Mouse (Mus musculus): ENCODE results near the gene Sipa1l1. TPM values are rescaled to one million over a fixed set of nuclear protein-coding genes. Genes with fewer than 3 reads are reported as not detected.

Sipa1l1 gene
- polyA plus RNA-seq, 1 experiment from 2014 or later, result 48.5 TPM

GRCm38 (mm10) chr12:82148328-82148930 lies 20.7 kb upstream of the Sipa1l1 start:
- ATAC-seq (replicated peaks; ENCODE audit: low FRiP score), result no peak
- 0 out of 2 replicates have a peak overlapping the region, but pooled peaks have one; percentile 6 for H3K27ac ChIP-seq (ENCODE audit: low read depth, low read length)
- 57% methylated on average over 8 of the region's 8 CpGs for WGBS
- H3K9ac ChIP-seq (ENCODE audit: low read length), result no peak overlapping the region
- no peak overlapping the region for H3K4me2 ChIP-seq (ENCODE audit: low read depth, low read length, severe bottlenecking)
- peaks cover 18% of the 10 kb centered on the region for H3K4me1 ChIP-seq (replicated peaks; ENCODE audit: control insufficient read depth, insufficient read depth, low read length)
- H3K9me3 ChIP-seq (ENCODE audit: control insufficient read depth, low read length), result no peaks in the 10 kb centered on the region
- no peak overlapping the region for H3K4me3 ChIP-seq (ENCODE audit: low read depth, low read length)
- H3K36me3 ChIP-seq (ENCODE audit: control insufficient read depth, insufficient read depth, low read length), result no peaks in the 10 kb centered on the region
- no peak for DNase-seq (ENCODE audit: low spot score)
- H3K27me3 ChIP-seq (ENCODE audit: control insufficient read depth, insufficient read depth, low read length), result no peaks in the 10 kb centered on the region

- ATAC-seq (replicated peaks; ENCODE audit: low FRiP score), result no peak
- Histone ChIP-seq H3K9ac (ENCODE audit: low read length) (no peak overlapping the region), H3K27ac (ENCODE audit: low read depth, low read length) (no peak overlapping the region), H3K4me1 (replicated peaks; ENCODE audit: control insufficient read depth, insufficient read depth, low read length) (peaks cover 16% of the 10 kb centered on the region), H3K9me3 (ENCODE audit: control insufficient read depth, low read length) (no peaks in the 10 kb centered on the region), H3K36me3 (ENCODE audit: control insufficient read depth, insufficient read depth, low read length) (no peaks in the 10 kb centered on the region), H3K27me3 (ENCODE audit: control insufficient read depth, insufficient read depth, low read length) (no peaks in the 10 kb centered on the region), H3K4me3 (ENCODE audit: low read depth, low read length) (no peak overlapping the region), H3K4me2 (ENCODE audit: low read depth, low read length, severe bottlenecking) (no peak overlapping the region)
- DNase-seq (ENCODE audit: low spot score), result no peak
- WGBS, result 91% methylated on average over 2 of the region's 2 CpGs
Observed at GRCm38 (mm10) chr12:82151019-82151418, 18.1 kb upstream of the Sipa1l1 start.

GRCm38 (mm10) chr12:82154527-82154926 lies 14.6 kb upstream of the Sipa1l1 start:
- no peaks in the 10 kb centered on the region for H3K4me1 ChIP-seq (replicated peaks; ENCODE audit: control insufficient read depth, insufficient read depth, low read length)
- DNase-seq (ENCODE audit: low spot score) (no peak), ATAC-seq (replicated peaks; ENCODE audit: low FRiP score) (no peak)
- H3K4me2 ChIP-seq (ENCODE audit: low read depth, low read length, severe bottlenecking), result no peak overlapping the region
- H3K27me3 ChIP-seq (ENCODE audit: control insufficient read depth, insufficient read depth, low read length), result no peaks in the 10 kb centered on the region
- 91% methylated on average over 4 of the region's 4 CpGs for WGBS
- no peak overlapping the region for H3K9ac ChIP-seq (ENCODE audit: low read length)
- H3K9me3 ChIP-seq (ENCODE audit: control insufficient read depth, low read length), result no peaks in the 10 kb centered on the region
- H3K4me3 ChIP-seq (ENCODE audit: low read depth, low read length), result no peak overlapping the region
- no peak overlapping the region for H3K27ac ChIP-seq (ENCODE audit: low read depth, low read length)
- no peaks in the 10 kb centered on the region for H3K36me3 ChIP-seq (ENCODE audit: control insufficient read depth, insufficient read depth, low read length)

- Histone ChIP-seq H3K36me3 (ENCODE audit: control insufficient read depth, insufficient read depth, low read length) (no peaks in the 10 kb centered on the region), H3K27me3 (ENCODE audit: control insufficient read depth, insufficient read depth, low read length) (no peaks in the 10 kb centered on the region), H3K4me3 (ENCODE audit: low read depth, low read length) (no peak overlapping the region), H3K9ac (ENCODE audit: low read length) (no peak overlapping the region), H3K9me3 (ENCODE audit: control insufficient read depth, low read length) (no peaks in the 10 kb centered on the region), H3K27ac (ENCODE audit: low read depth, low read length) (no peak overlapping the region), H3K4me1 (replicated peaks; ENCODE audit: control insufficient read depth, insufficient read depth, low read length) (no peaks in the 10 kb centered on the region), H3K4me2 (ENCODE audit: low read depth, low read length, severe bottlenecking) (no peak overlapping the region)
- WGBS, result 94% methylated on average over 16 of the region's 16 CpGs
- ATAC-seq (replicated peaks; ENCODE audit: low FRiP score) (no peak), DNase-seq (ENCODE audit: low spot score) (no peak)
Observed at GRCm38 (mm10) chr12:82158516-82158915, 10.6 kb upstream of the Sipa1l1 start.

GRCm38 (mm10) chr12:82159372-82159771 lies 9.7 kb upstream of the Sipa1l1 start:
- no peak overlapping the region for H3K9ac ChIP-seq (ENCODE audit: low read length)
- DNase-seq (ENCODE audit: low spot score) (no peak), ATAC-seq (replicated peaks; ENCODE audit: low FRiP score) (no peak)
- WGBS, result 91% methylated on average over 3 of the region's 3 CpGs
- no peaks in the 10 kb centered on the region for H3K36me3 ChIP-seq (ENCODE audit: control insufficient read depth, insufficient read depth, low read length)
- H3K27ac ChIP-seq (ENCODE audit: low read depth, low read length), result no peak overlapping the region
- no peaks in the 10 kb centered on the region for H3K9me3 ChIP-seq (ENCODE audit: control insufficient read depth, low read length)
- H3K4me2 ChIP-seq (ENCODE audit: low read depth, low read length, severe bottlenecking), result no peak overlapping the region
- no peak overlapping the region for H3K4me3 ChIP-seq (ENCODE audit: low read depth, low read length)
- no peaks in the 10 kb centered on the region for H3K27me3 ChIP-seq (ENCODE audit: control insufficient read depth, insufficient read depth, low read length)
- no peaks in the 10 kb centered on the region for H3K4me1 ChIP-seq (replicated peaks; ENCODE audit: control insufficient read depth, insufficient read depth, low read length)

- 88% methylated on average over 4 of the region's 4 CpGs for WGBS
- H3K27me3 ChIP-seq (ENCODE audit: control insufficient read depth, insufficient read depth, low read length), result no peaks in the 10 kb centered on the region
- peak overlapping the region; percentile 44 for H3K9ac ChIP-seq (ENCODE audit: low read length)
- peaks cover 10% of the 10 kb centered on the region; the same call in 1 of the 2 replicates for H3K4me1 ChIP-seq (replicated peaks; ENCODE audit: control insufficient read depth, insufficient read depth, low read length)
- no peak overlapping the region; the same call in 1 of the 2 replicates for H3K27ac ChIP-seq (ENCODE audit: low read depth, low read length)
- no peaks in the 10 kb centered on the region for H3K36me3 ChIP-seq (ENCODE audit: control insufficient read depth, insufficient read depth, low read length)
- no peak for DNase-seq (ENCODE audit: low spot score)
- no peak overlapping the region for H3K4me3 ChIP-seq (ENCODE audit: low read depth, low read length)
- H3K4me2 ChIP-seq (ENCODE audit: low read depth, low read length, severe bottlenecking), result peak overlapping the region; percentile 37; the same call in 1 of the 2 replicates
- ATAC-seq (replicated peaks; ENCODE audit: low FRiP score), result no peak
- no peaks in the 10 kb centered on the region for H3K9me3 ChIP-seq (ENCODE audit: control insufficient read depth, low read length)
Observed at GRCm38 (mm10) chr12:82165651-82166050, 3.5 kb upstream of the Sipa1l1 start.

GRCm38 (mm10) chr12:82166101-82166571 lies 3.0 kb upstream of the Sipa1l1 start:
- H3K27ac ChIP-seq (ENCODE audit: low read depth, low read length), result peak overlapping the region; percentile 41; the same call in 1 of the 2 replicates
- no peaks in the 10 kb centered on the region for H3K36me3 ChIP-seq (ENCODE audit: control insufficient read depth, insufficient read depth, low read length)
- H3K9me3 ChIP-seq (ENCODE audit: control insufficient read depth, low read length), result no peaks in the 10 kb centered on the region
- peak overlapping the region; percentile 44 for H3K9ac ChIP-seq (ENCODE audit: low read length)
- ATAC-seq (replicated peaks; ENCODE audit: low FRiP score) (peak; percentile 50), DNase-seq (ENCODE audit: low spot score) (peak; percentile 65)
- H3K4me3 ChIP-seq (ENCODE audit: low read depth, low read length), result peak overlapping the region; percentile 10; the same call in 1 of the 2 replicates
- H3K4me2 ChIP-seq (ENCODE audit: low read depth, low read length, severe bottlenecking), result peak overlapping the region; percentile 37
- H3K27me3 ChIP-seq (ENCODE audit: control insufficient read depth, insufficient read depth, low read length), result no peaks in the 10 kb centered on the region
- peaks cover 10% of the 10 kb centered on the region; the same call in 1 of the 2 replicates for H3K4me1 ChIP-seq (replicated peaks; ENCODE audit: control insufficient read depth, insufficient read depth, low read length)
- WGBS, result 20% methylated on average over 14 of the region's 14 CpGs

- Histone ChIP-seq H3K27me3 (ENCODE audit: control insufficient read depth, insufficient read depth, low read length) (no peaks in the 10 kb centered on the region), H3K4me1 (replicated peaks; ENCODE audit: control insufficient read depth, insufficient read depth, low read length) (peaks cover 13% of the 10 kb centered on the region; the same call in 1 of the 2 replicates), H3K9me3 (ENCODE audit: control insufficient read depth, low read length) (no peaks in the 10 kb centered on the region), H3K27ac (ENCODE audit: low read depth, low read length) (peak overlapping the region; percentile 95), H3K4me2 (ENCODE audit: low read depth, low read length, severe bottlenecking) (peak overlapping the region; percentile 76), H3K36me3 (ENCODE audit: control insufficient read depth, insufficient read depth, low read length) (no peaks in the 10 kb centered on the region), H3K4me3 (ENCODE audit: low read depth, low read length) (peak overlapping the region; percentile 95), H3K9ac (ENCODE audit: low read length) (peak overlapping the region; percentile 87)
- ATAC-seq (replicated peaks; ENCODE audit: low FRiP score) (peak; percentile 65), DNase-seq (ENCODE audit: low spot score) (peak; percentile 88)
- WGBS, result under 1% methylated on average over 50 of the region's 109 CpGs
Observed at GRCm38 (mm10) chr12:82169571-82170431, 681 bp downstream of the Sipa1l1 start.

All from forebrain, embryonic 11.5 days (tissue).